ENCODE assay signal across 7 mouse cellular contexts in genomic region chrX:66648911-66649620, GRCm38 (mm10). TPM values are rescaled to one million over a fixed set of nuclear protein-coding genes. Genes with fewer than 3 reads are reported as not detected.
DNase-seq lines count a peak whose midpoint lies in the region; ATAC-seq lines count a peak whose summit lies in the region.

Gene Slitrk2 (plus strand): TSS chrX:66649318.

- ATAC-seq in cerebellum, adult (ENCODE audit: insufficient number of reproducible peaks, low FRiP score, low TSS enrichment), result peak; percentile 41

- intact Hi-C loops in left cerebral cortex, postnatal 36 days (cut with DNase I), result no loop called here

- DNase-seq in cerebellum, adult 9-10 months, result peak; percentile 62
- peak; percentile 15 to 17 for DNase-seq in frontal cortex, postnatal 25 days (ENCODE audit: low spot score in 2 of 2)
- DNase-seq in left cerebral cortex, postnatal 36 days (ENCODE audit: low spot score in 2 of 2), result peak; percentile 32 to 45
- peak; percentile 63 to 69 for DNase-seq in right cerebral cortex, postnatal 10 days (ENCODE audit: low spot score in 2 of 2)
- DNase-seq in spleen, postnatal 4 days (ENCODE audit: low spot score in 2 of 2), result no peak
- no peak for DNase-seq in T-cell, adult 2 months (ENCODE audit: low spot score)

RNA-seq across cellular contexts. Expression of gene Slitrk2, which starts in this region (rescaled TPM):
- total RNA-seq in left cerebral cortex, postnatal 36 days (2021), result 10 to 100 TPM; 32.4 to 34.7 TPM

Comparison
In these comparisons a context has a peak if more than half of its experiments do, and no peak if none do; other contexts are left out.
1. DNase-seq: peak in cerebellum, adult 9-10 months (single experiment), frontal cortex, postnatal 25 days (2 of 2), left cerebral cortex, postnatal 36 days (2 of 2) and right cerebral cortex, postnatal 10 days (2 of 2); none in spleen, postnatal 4 days (0 of 2) and T-cell, adult 2 months (single experiment).